Mouse (Mus musculus) hindbrain, embryonic 15.5 days (tissue): ENCODE measurements around the gene Zfp692. TPM values are rescaled to one million over a fixed set of nuclear protein-coding genes. Genes with fewer than 3 reads are reported as not detected.
A peak's percentile ranks its signal among the peaks of the same experiment; 100 is the strongest.
"Not testable (repeated sequence)": the region's sequence is repeated elsewhere in the genome, so short reads cannot be mapped to it uniquely, and the experiment has no call there.

Source experiments
- ATAC-seq: fragments of 200-750 bp; cut with Nextera tagmentation; 2 replicates; pipeline ENCODE4 v1.8.0; 2017; ENCODE audit warnings: low read depth, moderate number of reproducible peaks, moderate TSS enrichment; ENCODE audit not compliant: low FRiP score
- H3K27ac ChIP-seq: fragments of 300-500 bp; sonication (generic); replicated peaks from 2 replicates; pipeline ENCODE4 v1.5.1; 2015; ENCODE audit warnings: mild to moderate bottlenecking, inconsistent platforms
- H3K27me3 ChIP-seq: fragments of 300-500 bp; sonication (generic); 2 replicates; pipeline ENCODE4 v1.6.1; 2015; ENCODE audit warnings: control low read depth, inconsistent platforms
- H3K36me3 ChIP-seq: fragments of 300-500 bp; sonication (generic); 2 replicates; pipeline ENCODE4 v1.6.1; 2015; ENCODE audit warnings: control low read depth, inconsistent platforms
- H3K4me1 ChIP-seq: fragments of 300-500 bp; sonication (generic); replicated peaks from 2 replicates; pipeline ENCODE4 v1.6.1; 2015; ENCODE audit warnings: control low read depth, inconsistent platforms
- H3K4me2 ChIP-seq: fragments of 300-500 bp; sonication (generic); 2 replicates; pipeline ENCODE4 v1.6.1; 2015; ENCODE audit warnings: moderate library complexity, mild to moderate bottlenecking, inconsistent platforms
- H3K4me3 ChIP-seq: fragments of 300-500 bp; sonication (generic); 2 replicates; pipeline ENCODE4 v1.5.1; 2015; ENCODE audit warnings: mild to moderate bottlenecking, inconsistent platforms
- H3K9ac ChIP-seq: fragments of 300-500 bp; sonication (generic); 2 replicates; pipeline ENCODE4 v1.6.1; 2015; ENCODE audit warnings: inconsistent platforms
- H3K9me3 ChIP-seq: fragments of 300-500 bp; sonication (generic); 2 replicates; pipeline ENCODE4 v1.6.1; 2016; ENCODE audit warnings: control low read depth, inconsistent platforms
- WGBS: fragments of 180-500 bp; shearing (Covaris S2); methylation state at CpG from one replicate; pipeline ENCODE4 v1.1.7; 2015; 5-methylcytosine and 5-hydroxymethylcytosine counted together
- polyA plus RNA-seq: library from polyadenylated mRNA; unstranded; fragments of >200 nt; fragmentation: Nextera tagmentation; extraction: Ambion mirVana; gene quantifications from 2 replicates; pipeline ENCODE4 v1.2.1, GENCODE M21; 2015

Gene Zfp692
- polyA plus RNA-seq, 1 experiment from 2014 or later: 30.2 TPM

DNA sequence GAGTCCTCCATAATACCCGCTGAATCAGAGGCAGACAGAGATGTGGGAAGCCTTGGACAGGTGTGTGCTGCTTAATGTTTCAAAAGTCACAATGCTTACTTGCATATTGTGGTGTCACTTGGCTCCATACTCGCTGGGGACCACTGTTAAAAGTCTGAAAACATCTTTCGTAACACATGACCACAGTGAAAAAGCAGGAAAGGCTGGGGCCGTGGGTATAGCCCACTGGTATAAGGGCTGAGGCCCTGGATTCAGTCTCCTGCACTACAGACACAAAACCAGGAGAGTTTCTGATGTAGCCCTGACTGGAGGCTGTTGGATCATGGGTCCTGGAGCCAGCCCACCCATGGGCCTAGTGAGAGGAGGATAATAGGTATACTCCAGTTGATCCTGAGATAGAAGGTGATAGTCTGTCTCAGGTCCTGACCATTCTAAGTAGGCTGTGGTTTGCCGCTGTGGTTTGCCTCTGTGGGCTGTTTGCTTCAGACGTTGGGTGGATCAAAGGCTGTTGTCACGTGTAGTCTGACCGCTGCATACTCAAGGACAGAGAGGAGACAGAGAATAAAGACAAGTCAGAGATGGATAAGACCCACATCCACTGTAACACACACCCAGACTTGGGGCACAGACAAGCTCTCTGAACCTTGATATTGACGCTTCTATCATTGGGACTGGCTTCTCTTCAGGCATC is 16.7 kb upstream of the Zfp692 start:
- no peak for ATAC-seq
- no peaks in the 10 kb centered on the region for H3K4me1 ChIP-seq

GRCm38 (mm10) chr11:58290812-58291211 is 16.1 kb upstream of the Zfp692 start:
- no peak overlapping the region for H3K27ac ChIP-seq
- H3K36me3 ChIP-seq: no peaks in the 10 kb centered on the region
- no peak overlapping the region for H3K4me3 ChIP-seq
- H3K4me2 ChIP-seq: no peak overlapping the region
- 84% methylated on average over 4 of the region's 4 CpGs for WGBS
- no peaks in the 10 kb centered on the region for H3K9me3 ChIP-seq
- H3K27me3 ChIP-seq: no peaks in the 10 kb centered on the region
- ATAC-seq: no peak
- H3K4me1 ChIP-seq: no peaks in the 10 kb centered on the region
- H3K9ac ChIP-seq: no peak overlapping the region

More for the DNA sequence above, 16.7 kb upstream of the Zfp692 start:
- Histone ChIP-seq H3K9ac (no peak overlapping the region), H3K4me3 (no peak overlapping the region), H3K9me3 (no peaks in the 10 kb centered on the region), H3K27ac (no peak overlapping the region), H3K27me3 (no peaks in the 10 kb centered on the region), H3K4me2 (no peak overlapping the region), H3K36me3 (no peaks in the 10 kb centered on the region)
- WGBS: 81% methylated on average over 9 of the region's 9 CpGs

- no peaks in the 10 kb centered on the region for H3K4me1 ChIP-seq
- H3K4me2 ChIP-seq: no peak overlapping the region
- no peaks in the 10 kb centered on the region for H3K36me3 ChIP-seq
- no peak for ATAC-seq
- H3K4me3 ChIP-seq: no peak overlapping the region
- no peaks in the 10 kb centered on the region for H3K27me3 ChIP-seq
- no peaks in the 10 kb centered on the region for H3K9me3 ChIP-seq
- no peak overlapping the region for H3K9ac ChIP-seq
- WGBS: 56% methylated on average over 4 of the region's 4 CpGs
- no peak overlapping the region for H3K27ac ChIP-seq
Observed at GRCm38 (mm10) chr11:58292791-58293190, 14.1 kb upstream of the Zfp692 start.

DNA sequence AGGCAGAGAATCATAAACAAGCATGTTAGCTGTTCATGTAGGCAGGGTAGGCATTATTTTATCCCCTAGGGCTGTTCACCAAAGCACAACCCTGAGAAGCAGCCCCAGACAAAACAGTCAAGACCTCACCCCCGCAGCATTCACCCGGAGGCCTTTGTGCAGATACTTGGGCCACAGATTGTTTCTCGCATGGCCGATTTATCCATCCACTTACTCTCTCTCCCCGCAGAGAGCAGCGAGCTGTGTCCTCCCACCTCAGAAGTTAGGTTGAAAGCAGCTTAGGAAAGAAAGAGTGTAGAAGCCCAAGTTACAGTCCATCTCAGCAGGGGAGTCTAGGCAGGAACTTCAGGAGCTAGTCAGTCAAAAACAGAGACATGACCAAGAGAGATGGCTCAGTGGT is 9.5 kb upstream of the Zfp692 start:
- Histone ChIP-seq H3K27me3 (no peaks in the 10 kb centered on the region), H3K27ac (no peak overlapping the region), H3K4me3 (no peak overlapping the region), H3K9ac (no peak overlapping the region), H3K4me1 (peaks cover 10% of the 10 kb centered on the region), H3K36me3 (no peaks in the 10 kb centered on the region), H3K9me3 (no peaks in the 10 kb centered on the region), H3K4me2 (no peak overlapping the region)
- no peak for ATAC-seq
- 39% methylated on average over 6 of the region's 6 CpGs for WGBS

GRCm38 (mm10) chr11:58301057-58301456 is 5.8 kb upstream of the Zfp692 start:
- peak; percentile 12; the same call in 1 of the 2 replicates for ATAC-seq
- H3K9ac ChIP-seq: peak overlapping the region; percentile 49
- peaks cover 19% of the 10 kb centered on the region for H3K4me1 ChIP-seq
- peak overlapping the region; percentile 81 for H3K27ac ChIP-seq
- H3K4me3 ChIP-seq: peak overlapping the region; percentile 75
- H3K9me3 ChIP-seq: no peaks in the 10 kb centered on the region
- H3K36me3 ChIP-seq: no peaks in the 10 kb centered on the region
- H3K4me2 ChIP-seq: peak overlapping the region; percentile 74
- H3K27me3 ChIP-seq: no peaks in the 10 kb centered on the region
- WGBS: 12% methylated on average over 13 of the region's 13 CpGs

DNA sequence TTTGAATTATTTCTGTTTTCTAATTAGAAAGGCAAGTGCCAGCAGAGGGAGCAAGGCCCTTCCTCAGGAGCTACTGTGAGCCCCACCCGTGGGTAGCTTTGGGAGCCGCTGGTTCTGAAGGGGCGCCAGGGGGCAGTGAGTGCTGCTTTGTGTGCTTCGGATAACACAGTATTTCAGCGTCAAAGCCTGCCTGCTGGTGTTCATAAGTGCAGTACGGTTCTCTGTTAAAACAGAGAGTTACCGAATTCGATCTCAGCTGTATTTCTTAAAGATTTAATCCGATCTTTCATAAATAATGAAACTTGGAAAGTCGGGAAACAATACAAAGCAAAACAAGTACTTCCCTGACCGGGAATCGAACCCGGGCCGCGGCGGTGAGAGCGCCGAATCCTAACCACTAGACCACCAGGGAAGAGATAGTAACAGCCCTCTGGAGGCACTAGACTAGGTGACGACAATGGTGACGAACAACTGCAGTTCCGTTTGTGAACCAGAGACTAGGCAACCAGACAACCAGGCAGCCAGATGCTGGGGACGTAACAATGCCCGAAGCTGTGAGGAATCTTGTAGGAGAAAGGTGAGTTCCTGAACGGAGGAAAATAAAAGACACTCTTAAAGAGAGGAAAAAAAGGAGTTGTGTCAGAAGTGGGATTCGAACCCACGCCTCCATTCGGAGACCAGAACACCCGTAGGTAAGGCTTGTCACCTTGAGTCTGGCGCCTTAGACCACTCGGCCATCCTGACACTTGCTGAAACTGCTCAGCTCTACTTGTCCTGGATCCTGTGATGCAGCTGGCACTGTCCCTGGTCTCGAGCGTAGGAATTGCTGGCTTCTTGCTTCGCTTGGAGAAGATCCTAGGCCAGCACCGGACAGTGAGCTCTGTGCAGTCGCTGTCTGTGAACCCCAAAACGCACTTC is 4.8 kb upstream of the Zfp692 start:
- Histone ChIP-seq H3K4me3 (peak overlapping the region; percentile 75), H3K4me1 (peaks cover 24% of the 10 kb centered on the region), H3K36me3 (no peaks in the 10 kb centered on the region), H3K4me2 (peak overlapping the region; percentile 74), H3K9me3 (no peaks in the 10 kb centered on the region), H3K27ac (peak overlapping the region; percentile 81), H3K9ac (peak overlapping the region; percentile 49), H3K27me3 (no peaks in the 10 kb centered on the region)
- WGBS: under 1% methylated on average over 36 of the region's 36 CpGs
- peak; percentile 86 for ATAC-seq

DNA sequence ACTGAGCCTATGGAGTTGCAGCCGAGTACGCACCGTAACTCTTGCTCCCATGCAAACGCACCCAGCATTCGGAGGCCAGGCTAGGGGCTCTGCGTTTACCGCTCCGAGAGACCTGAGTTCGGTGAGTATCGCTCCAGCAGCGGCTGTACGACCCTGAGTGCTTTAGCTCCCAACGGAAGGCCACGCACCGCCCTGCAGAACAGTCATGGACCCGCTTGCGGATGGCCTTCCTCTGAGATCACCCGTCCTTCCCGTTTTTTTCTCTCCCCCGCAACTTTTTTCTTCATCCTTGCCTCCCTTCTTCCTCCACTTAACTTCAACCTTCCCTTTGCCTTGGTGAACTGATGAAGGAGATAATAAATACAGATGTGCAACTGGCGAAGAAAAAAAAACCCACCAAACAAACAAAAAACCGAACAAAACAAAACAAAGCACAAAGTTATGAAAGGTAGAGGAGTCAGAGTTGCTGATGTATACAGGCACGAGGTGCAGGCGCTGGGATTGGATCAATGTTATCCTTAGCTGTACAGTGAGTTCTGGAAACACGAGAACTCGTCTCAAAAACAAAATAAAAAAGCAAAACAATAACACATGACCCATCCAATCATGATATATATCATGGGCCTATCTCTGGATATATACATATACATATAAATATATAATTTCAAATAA is 4.0 kb upstream of the Zfp692 start:
- Histone ChIP-seq H3K27ac (peak overlapping the region; percentile 81), H3K4me2 (peak overlapping the region; percentile 74), H3K4me3 (peak overlapping the region; percentile 75), H3K27me3 (no peaks in the 10 kb centered on the region), H3K36me3 (no peaks in the 10 kb centered on the region), H3K4me1 (peaks cover 32% of the 10 kb centered on the region), H3K9ac (peak overlapping the region; percentile 49), H3K9me3 (no peaks in the 10 kb centered on the region)
- ATAC-seq: peak; percentile 49
- WGBS: 2% methylated on average over 26 of the region's 26 CpGs

- peak overlapping the region; percentile 75 for H3K4me3 ChIP-seq
- no peaks in the 10 kb centered on the region for H3K36me3 ChIP-seq
- peak overlapping the region; percentile 74 for H3K4me2 ChIP-seq
- ATAC-seq: no peak
- H3K9ac ChIP-seq: 0 out of 2 replicates have a peak overlapping the region, but pooled peaks have one; percentile 2
- H3K9me3 ChIP-seq: no peaks in the 10 kb centered on the region
- peaks cover 36% of the 10 kb centered on the region for H3K4me1 ChIP-seq
- H3K27me3 ChIP-seq: no peaks in the 10 kb centered on the region
- 15% methylated on average over 7 of the region's 7 CpGs for WGBS
- no peak overlapping the region for H3K27ac ChIP-seq
Observed at GRCm38 (mm10) chr11:58303594-58303993, 3.3 kb upstream of the Zfp692 start.

DNA sequence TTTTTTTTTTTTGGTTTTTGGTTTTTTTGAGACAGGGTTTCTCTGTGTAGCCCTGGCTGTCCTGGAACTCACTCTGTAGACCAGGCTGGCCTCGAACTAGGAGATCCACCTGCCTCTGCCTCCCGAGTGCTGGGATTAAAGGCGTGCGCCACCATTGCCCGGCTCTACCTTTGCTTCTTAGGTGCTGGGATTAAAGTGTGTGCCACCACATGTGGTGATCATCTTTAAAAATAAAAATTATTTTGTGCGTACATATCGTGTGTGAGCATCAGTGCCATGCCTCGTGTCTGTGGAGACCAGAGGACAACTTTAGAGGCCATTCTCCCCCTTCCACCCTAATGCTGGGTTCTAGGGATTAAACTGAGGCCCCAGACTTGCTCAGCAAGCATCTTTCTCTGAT is 1.6 kb upstream of the Zfp692 start:
- not testable (repeated sequence) for H3K4me2 ChIP-seq, H3K27ac ChIP-seq, H3K36me3 ChIP-seq, H3K27me3 ChIP-seq, H3K9ac ChIP-seq, ATAC-seq, H3K4me3 ChIP-seq, H3K9me3 ChIP-seq
- H3K4me1 ChIP-seq: peaks cover 36% of the 10 kb centered on the region
- WGBS: 94% methylated on average over 8 of the region's 8 CpGs

DNA sequence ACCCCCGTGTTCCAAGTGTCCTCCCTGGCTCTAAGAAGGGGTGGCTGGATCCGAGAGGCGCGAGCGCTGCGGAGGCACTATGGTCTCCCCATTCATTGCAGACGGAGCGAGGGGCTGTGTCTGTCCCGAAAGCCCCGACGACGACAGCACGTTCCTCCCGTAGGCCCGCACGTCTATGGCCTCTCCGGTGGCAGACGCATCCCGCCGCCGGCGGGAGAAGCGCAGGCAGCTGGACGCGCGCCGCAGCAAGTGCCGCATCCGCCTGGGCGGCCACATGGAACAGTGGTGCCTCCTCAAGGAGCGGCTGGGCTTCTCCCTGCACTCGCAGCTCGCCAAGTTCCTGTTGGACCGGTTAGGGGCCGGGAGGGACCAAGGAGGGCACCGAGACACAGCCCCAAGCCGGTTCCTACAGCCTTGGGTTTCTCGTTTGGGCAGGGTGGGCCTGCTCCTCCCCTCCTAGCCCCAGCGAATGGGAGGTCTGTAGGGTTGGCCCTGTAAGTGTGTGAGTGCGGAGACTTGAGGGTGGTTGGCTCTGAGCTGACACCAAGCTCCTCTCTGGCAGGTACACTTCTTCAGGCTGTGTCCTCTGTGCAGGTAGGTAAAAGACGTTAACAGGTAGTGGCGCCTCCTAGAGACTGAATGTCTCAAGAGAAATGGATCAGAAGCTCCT is 677 bp downstream of the Zfp692 start:
- peak; percentile 33 for ATAC-seq
- peaks cover 26% of the 10 kb centered on the region for H3K4me1 ChIP-seq
- under 1% methylated on average over 42 of the region's 42 CpGs for WGBS
- peak overlapping the region; percentile 54 for H3K4me3 ChIP-seq
- H3K9me3 ChIP-seq: no peaks in the 10 kb centered on the region
- 0 out of 2 replicates have a peak, but pooled peaks cover 3% of the 10 kb centered on the region for H3K36me3 ChIP-seq
- peak overlapping the region; percentile 70 for H3K9ac ChIP-seq
- no peaks in the 10 kb centered on the region for H3K27me3 ChIP-seq
- peak overlapping the region; percentile 99 for H3K4me2 ChIP-seq
- H3K27ac ChIP-seq: peak overlapping the region; percentile 80

DNA sequence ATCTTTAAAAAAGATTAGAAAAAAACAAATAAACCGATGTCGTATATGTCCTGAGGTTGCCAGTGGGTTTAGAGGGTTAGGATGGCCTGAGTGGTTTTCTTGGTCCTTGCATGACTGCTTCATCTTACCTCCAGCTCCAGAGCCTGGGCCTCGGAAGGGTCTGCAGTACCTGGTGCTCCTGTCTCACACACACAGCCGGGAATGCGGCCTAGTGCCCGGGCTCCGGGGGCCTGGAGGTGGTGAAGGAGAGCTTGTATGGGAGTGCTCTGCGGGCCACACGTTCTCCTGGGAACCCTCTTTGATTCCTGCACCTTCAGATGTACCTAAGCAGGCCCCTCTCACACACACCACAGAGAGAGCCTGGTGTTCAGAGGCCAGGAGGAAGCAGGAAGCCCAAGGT is 1.8 kb downstream of the Zfp692 start:
- WGBS: 96% methylated on average over 9 of the region's 9 CpGs

More for the DNA sequence above, 1.8 kb downstream of the Zfp692 start:
- no peaks in the 10 kb centered on the region for H3K27me3 ChIP-seq
- no peak for ATAC-seq
- no peaks in the 10 kb centered on the region for H3K9me3 ChIP-seq
- no peak overlapping the region for H3K4me2 ChIP-seq
- H3K4me1 ChIP-seq: peaks cover 23% of the 10 kb centered on the region
- H3K36me3 ChIP-seq: 0 out of 2 replicates have a peak, but pooled peaks cover 3% of the 10 kb centered on the region
- no peak overlapping the region for H3K9ac ChIP-seq
- H3K27ac ChIP-seq: no peak overlapping the region
- H3K4me3 ChIP-seq: no peak overlapping the region
